Mouse (Mus musculus) G1E (cell line): ENCODE data around the gene Srsf5.

ENCODE experiments used
- CTCF ChIP-seq: IDR thresholded peaks from 2 replicates; pipeline ENCODE4 v1.5.1; 2012; ENCODE audit warnings: low read depth, low read length, inconsistent platforms, mixed read lengths
- GATA1 ChIP-seq: IDR thresholded peaks from 2 replicates; pipeline ENCODE4 v1.6.1; 2012; ENCODE audit warnings: borderline replicate concordance, low read length, inconsistent platforms, mixed read lengths

- no peak for TF ChIP-seq CTCF
- TF ChIP-seq GATA1 = no peak
Observed at GRCm38 (mm10) chr12:80990901-80991445, 45.7 kb downstream of the Srsf5 start.
